Mouse (Mus musculus): Measurements from ENCODE around the gene Med13l.
A peak's percentile ranks its signal among the peaks of the same experiment; 100 is the strongest.

Med13l gene

GRCm38 (mm10) chr5:118595901-118596300 is 35.4 kb downstream of the Med13l start:
- DNase-seq = no peak

GRCm38 (mm10) chr5:118596452-118597092 is 36.1 kb downstream of the Med13l start:
- DNase-seq = no peak

GRCm38 (mm10) chr5:118598601-118599000 is 38.1 kb downstream of the Med13l start:
- DNase-seq = no peak

GRCm38 (mm10) chr5:118601452-118601851 is 41.0 kb downstream of the Med13l start:
- no peak for DNase-seq

- DNase-seq = no peak
These were observed 42.2 kb downstream of the Med13l start for GRCm38 (mm10) chr5:118602706-118603105.

- no peak for DNase-seq
These were observed 45.1 kb downstream of the Med13l start for GRCm38 (mm10) chr5:118605424-118606067.

- peak; percentile 62 for DNase-seq
These were observed 46.2 kb downstream of the Med13l start for GRCm38 (mm10) chr5:118606636-118607035.

GRCm38 (mm10) chr5:118607900-118608299 is 47.4 kb downstream of the Med13l start:
- DNase-seq = no peak

- no peak for DNase-seq
These were observed 50.0 kb downstream of the Med13l start for GRCm38 (mm10) chr5:118610468-118610867.

- DNase-seq = no peak
These were observed 52.6 kb downstream of the Med13l start for GRCm38 (mm10) chr5:118612956-118613631.

- DNase-seq = no peak
These were observed 53.2 kb downstream of the Med13l start for GRCm38 (mm10) chr5:118613704-118614103.

GRCm38 (mm10) chr5:118614116-118614515 is 53.6 kb downstream of the Med13l start:
- peak; percentile 57 for DNase-seq

- DNase-seq = no peak
These were observed 54.1 kb downstream of the Med13l start for GRCm38 (mm10) chr5:118614571-118614981.

- no peak for DNase-seq
These were observed 58.6 kb downstream of the Med13l start for GRCm38 (mm10) chr5:118618963-118619610.

- DNase-seq = no peak
These were observed 59.3 kb downstream of the Med13l start for GRCm38 (mm10) chr5:118619801-118620200.

GRCm38 (mm10) chr5:118620330-118620910 is 59.9 kb downstream of the Med13l start:
- no peak for DNase-seq

- DNase-seq = no peak
These were observed 61.4 kb downstream of the Med13l start for GRCm38 (mm10) chr5:118621877-118622276.

- DNase-seq = no peak
These were observed 61.9 kb downstream of the Med13l start for GRCm38 (mm10) chr5:118622346-118622745.

- DNase-seq = no peak
These were observed 63.3 kb downstream of the Med13l start for GRCm38 (mm10) chr5:118623797-118624196.

GRCm38 (mm10) chr5:118627630-118628029 is 67.2 kb downstream of the Med13l start:
- DNase-seq = no peak

GRCm38 (mm10) chr5:118628211-118628610 is 67.7 kb downstream of the Med13l start:
- no peak for DNase-seq

- peak; percentile 59 for DNase-seq
These were observed 71.9 kb downstream of the Med13l start for GRCm38 (mm10) chr5:118632346-118632745.

- no peak for DNase-seq
These were observed 72.6 kb downstream of the Med13l start for GRCm38 (mm10) chr5:118633106-118633505.

Data from lung, postnatal 36 days (tissue).